8 mouse cellular contexts compared by ENCODE assay signal in genomic region chr1:180433796-180434566, GRCm38 (mm10). TPM values are rescaled to one million over a fixed set of nuclear protein-coding genes. Genes with fewer than 3 reads are reported as not detected.
DNase-seq lines count a peak whose midpoint lies in the region; ATAC-seq and TF ChIP-seq lines count a peak whose summit lies in the region.
"Had no signal": no experiment of that assay in that cellular context is flagged by ENCODE, and none has a peak within 500 bp of the region (broad histone marks: within the 10 kb centered on the region; RNA-seq: fewer than 3 reads in every experiment).

No protein-coding gene starts in this region.

- peaks cover 22% of the 10 kb centered on the region for H3K27me3 ChIP-seq in E14TG2a.4 (ENCODE audit: insufficient read depth, low read length)
- H3K27me3 ChIP-seq in heart, embryonic 16.5 days (ENCODE audit: control insufficient read depth, insufficient read depth, low read length) = peaks cover 20% of the 10 kb centered on the region
- H3K27me3 ChIP-seq in lung, embryonic 14.5 days (ENCODE audit: insufficient read depth, low read length) = no peaks in the 10 kb centered on the region

- DNase-seq in R1 (ENCODE audit: low read depth, low spot score) = peak; percentile 76
- DNase-seq in embryo, embryonic 11.5 days (ENCODE audit: low read depth, low spot score) = peak; percentile 73
- peak; percentile 61 to 74 for DNase-seq in kidney, postnatal 36 days
- peak; percentile 94 for DNase-seq in lung, embryonic 14.5 days
- peak; percentile 73 for DNase-seq in retina, adult 2 months (ENCODE audit: low read depth, low spot score)

- TF ChIP-seq CTCF in E14TG2a.4 (conservative IDR thresholded peaks at IDR 0.05; ENCODE audit: low read length) = peak; percentile 56
- peak; percentile 98 for TF ChIP-seq CTCF in lung, embryonic 14.5 days (IDR thresholded peaks at IDR 0.05; ENCODE audit: low read depth)

- H3K4me2 ChIP-seq in heart, embryonic 16.5 days (ENCODE audit: low read depth, low read length) = no peak overlapping the region
- H3K4me2 ChIP-seq in lung, embryonic 14.5 days = no peak overlapping the region

- no peaks in the 10 kb centered on the region for H3K9me3 ChIP-seq in E14TG2a.4 (ENCODE audit: low read length)
- no peaks in the 10 kb centered on the region for H3K9me3 ChIP-seq in heart, embryonic 16.5 days (replicated peaks; ENCODE audit: control insufficient read depth, low read length)
- H3K9me3 ChIP-seq in lung, embryonic 14.5 days (ENCODE audit: low read depth, low read length) = no peaks in the 10 kb centered on the region

- peaks cover 21% of the 10 kb centered on the region for H3K4me1 ChIP-seq in E14TG2a.4 (replicated peaks; ENCODE audit: low read depth, low read length)
- 0 out of 2 replicates have a peak, but pooled peaks cover 4% of the 10 kb centered on the region for H3K4me1 ChIP-seq in heart, embryonic 16.5 days (ENCODE audit: control insufficient read depth, insufficient read depth, low read length)
- H3K4me1 ChIP-seq in lung, embryonic 14.5 days (ENCODE audit: insufficient read depth) = peaks cover 2% of the 10 kb centered on the region; the same call in 1 of the 2 replicates

- H3K4me3 ChIP-seq in E14TG2a.4 (replicated peaks; ENCODE audit: low read length) = no peak overlapping the region
- no peak overlapping the region for H3K4me3 ChIP-seq in heart, embryonic 16.5 days (ENCODE audit: low read length)
- H3K4me3 ChIP-seq in lung, embryonic 14.5 days (ENCODE audit: low read depth, low read length) = no peak overlapping the region

- WGBS in heart, embryonic 16.5 days = 18% methylated on average over 7 of the region's 7 CpGs
- 15% methylated on average over 7 of the region's 7 CpGs for WGBS in lung, embryonic 14.5 days

- H3K27ac ChIP-seq in heart, embryonic 16.5 days (ENCODE audit: low read length) = no peak overlapping the region
- no peak overlapping the region for H3K27ac ChIP-seq in lung, embryonic 14.5 days (ENCODE audit: low read depth)
- H3K27ac ChIP-seq: macrophage had no signal

- H3K9ac ChIP-seq in heart, embryonic 16.5 days (ENCODE audit: low read length) = no peak overlapping the region
- H3K9ac ChIP-seq in lung, embryonic 14.5 days = no peak overlapping the region

- ATAC-seq in heart, embryonic 16.5 days (replicated peaks; ENCODE audit: extremely low read depth, insufficient read depth, low FRiP score) = peak; percentile 68; the same call in 1 of the 2 replicates
- peak; percentile 89 for ATAC-seq in lung, embryonic 14.5 days (ENCODE audit: insufficient read depth)

- no peaks in the 10 kb centered on the region for H3K36me3 ChIP-seq in E14TG2a.4 (ENCODE audit: insufficient read depth, low read length)
- H3K36me3 ChIP-seq in heart, embryonic 16.5 days (ENCODE audit: control insufficient read depth, insufficient read depth) = no peaks in the 10 kb centered on the region
- H3K36me3 ChIP-seq in lung, embryonic 14.5 days (ENCODE audit: insufficient read depth) = no peaks in the 10 kb centered on the region

RNA-seq across cellular contexts. Expression of gene Stum, which starts 49.3 kb away (rescaled TPM):
- polyA plus RNA-seq in heart, embryonic 16.5 days (2015; fragmentation: Nextera tagmentation; extraction: Ambion mirVana) = 0.44 and 1.00 TPM in 2 replicates
- polyA plus RNA-seq in lung, embryonic 14.5 days (2014; fragmentation: Nextera tagmentation; extraction: Ambion mirVana) = not detected in 2 replicates
